Mouse (Mus musculus) large intestine, adult 2 months (tissue): ENCODE data around the gene Rfwd3. TPM values are rescaled to one million over a fixed set of nuclear protein-coding genes. Genes with fewer than 3 reads are reported as not detected.
"Not testable (repeated sequence)": the region's sequence is repeated elsewhere in the genome, so short reads cannot be mapped to it uniquely, and the experiment has no call there.

Source experiments
- DNase-seq: peaks from one replicate; pipeline ENCODE4 v3.0.0-alpha.2; 2012; ENCODE audit warnings: low read depth, low spot score
- WGBS: fragments of 180-500 bp; shearing (Covaris S2); methylation state at CpG from one replicate; pipeline ENCODE4 v1.1.7; 2018; 5-methylcytosine and 5-hydroxymethylcytosine counted together
- polyA plus RNA-seq: library from polyadenylated mRNA; depleted of rRNA; stranded (reverse); fragments of >200 nt; gene quantifications from 2 replicates; pipeline ENCODE4 v1.2.3, GENCODE M21; 2012

Rfwd3 gene
- polyA plus RNA-seq, 1 experiment = 13.5 TPM

DNA sequence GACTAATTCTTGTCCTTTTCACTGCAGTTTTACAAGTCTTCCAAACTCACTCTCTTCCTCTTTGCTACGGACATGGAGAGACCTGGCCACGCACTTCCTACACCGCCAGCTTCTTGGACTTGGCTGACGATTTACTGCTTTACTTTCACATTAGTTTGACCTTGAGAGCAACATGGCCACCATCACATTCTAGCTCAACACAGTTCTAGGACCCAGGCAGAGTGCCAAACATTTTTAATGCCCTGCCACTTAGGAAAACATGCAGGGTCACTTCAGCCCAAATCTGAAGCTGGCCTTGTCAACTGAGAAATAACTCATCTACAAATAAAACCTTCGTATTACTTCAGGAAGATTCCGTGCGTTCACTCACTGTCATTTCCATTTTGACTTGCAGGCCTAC lies 8.3 kb downstream of the Rfwd3 start:
- 70% methylated on average over 7 of the region's 7 CpGs for WGBS

DNA sequence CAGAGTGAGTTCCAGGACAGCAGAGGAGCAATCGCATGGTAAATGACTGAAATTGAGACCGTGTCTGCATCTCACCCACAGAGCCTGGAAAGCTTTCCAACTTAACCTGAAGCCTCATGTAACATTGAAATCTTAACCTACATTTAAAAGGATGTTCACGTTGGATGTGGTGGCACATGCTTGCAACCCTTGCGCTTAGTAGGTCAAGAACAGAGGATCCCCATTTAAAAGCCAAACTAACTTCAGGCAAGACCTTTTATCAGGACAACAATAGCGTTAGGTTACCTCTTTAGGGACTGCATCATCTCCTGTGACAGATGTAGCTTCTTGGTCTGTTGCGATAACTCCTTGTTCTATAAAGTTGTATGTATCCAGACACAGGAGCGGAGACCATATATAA lies 9.4 kb downstream of the Rfwd3 start:
- no peak for DNase-seq
- WGBS = 97% methylated on average over 7 of the region's 7 CpGs

More for the DNA sequence above, 8.3 kb downstream of the Rfwd3 start:
- no peak for DNase-seq

DNA sequence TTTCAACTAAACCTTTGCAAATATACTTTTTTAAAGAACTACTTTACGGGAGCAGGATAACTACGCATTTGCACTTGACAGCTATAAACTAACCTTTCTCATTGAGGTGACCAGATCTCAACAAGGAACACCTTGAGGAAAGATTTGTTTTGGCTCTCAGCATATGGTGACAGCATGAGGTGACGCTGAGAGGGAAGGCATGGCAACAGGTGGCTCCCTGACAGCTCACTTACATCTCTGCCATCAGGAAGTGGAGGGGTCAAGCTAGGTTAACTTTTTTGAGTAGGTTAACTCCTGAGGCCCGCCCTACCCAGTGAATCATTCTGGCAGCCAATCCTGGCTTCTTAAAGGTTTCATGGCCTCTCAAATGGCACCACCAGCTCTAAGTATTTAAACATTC lies 14.4 kb downstream of the Rfwd3 start:
- WGBS = 60% methylated on average over 4 of the region's 4 CpGs

DNA sequence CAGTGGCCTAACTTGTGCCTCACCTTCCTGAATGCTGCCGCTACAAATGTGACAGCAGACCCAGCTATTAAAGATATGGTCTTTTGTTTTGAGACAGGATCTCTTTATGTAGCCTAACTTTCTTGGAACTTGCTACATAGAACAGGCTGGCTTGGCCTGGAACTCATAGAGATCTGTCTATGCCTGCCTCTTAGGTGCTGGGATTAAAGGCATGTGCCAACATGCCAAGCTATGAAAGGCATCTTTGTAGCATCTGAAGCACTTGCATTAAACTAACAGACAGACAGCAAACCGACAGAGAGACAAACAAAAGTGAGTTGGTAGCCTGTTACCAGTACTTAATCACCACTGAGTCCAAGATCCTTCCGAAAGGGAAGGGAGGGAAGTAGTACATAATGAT lies 17.9 kb downstream of the Rfwd3 start:
- 84% methylated on average over 3 of the region's 3 CpGs for WGBS
- no peak for DNase-seq

More for the DNA sequence above, 14.4 kb downstream of the Rfwd3 start:
- DNase-seq = no peak

GRCm38 (mm10) chr8:111268277-111268676 lies 31.7 kb downstream of the Rfwd3 start:
- DNase-seq = no peak
- WGBS = 74% methylated on average over 2 of the region's 2 CpGs

DNA sequence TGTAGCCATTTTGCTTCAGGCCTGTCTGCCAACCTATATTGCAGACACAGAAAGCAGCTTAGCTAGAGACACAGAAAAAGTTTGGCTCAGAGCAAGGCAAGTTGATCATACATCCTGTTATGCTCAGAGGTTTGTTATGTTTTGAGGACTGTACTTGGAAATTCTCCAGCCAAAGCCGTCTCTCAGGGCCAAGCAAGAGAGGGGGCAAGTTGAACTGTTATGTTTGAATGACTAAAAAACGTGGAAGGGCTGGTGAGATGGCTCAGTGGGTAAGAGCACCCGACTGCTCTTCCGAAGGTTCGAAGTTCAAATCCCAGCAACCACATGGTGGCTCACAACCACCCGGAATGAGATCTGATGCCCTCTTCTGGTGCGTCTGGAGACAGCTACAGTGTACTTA lies 33.9 kb downstream of the Rfwd3 start:
- DNase-seq = not testable (repeated sequence)
- WGBS = 80% methylated on average over 7 of the region's 7 CpGs

GRCm38 (mm10) chr8:111264693-111265220 lies 35.3 kb downstream of the Rfwd3 start:
- 48% methylated on average over 2 of the region's 2 CpGs for WGBS

DNA sequence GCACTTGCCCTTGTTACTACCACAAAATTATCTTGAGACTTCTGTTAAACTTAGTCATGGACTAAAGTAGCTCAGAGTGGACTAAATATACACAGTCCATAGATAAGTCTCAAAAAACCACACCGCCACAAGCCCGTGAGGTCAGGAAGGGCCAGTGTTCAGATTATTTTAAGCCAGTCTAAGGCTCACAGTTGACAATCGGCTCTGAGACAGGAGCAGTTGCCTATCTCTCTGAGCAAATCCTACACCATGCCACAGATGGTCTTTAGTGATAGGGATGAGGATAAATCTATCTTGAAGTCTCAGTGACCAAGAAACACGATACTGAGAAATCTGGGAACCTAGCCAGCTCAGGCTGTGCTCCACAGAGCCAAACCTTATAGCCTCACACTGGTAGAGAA lies 38.0 kb downstream of the Rfwd3 start:
- 74% methylated on average over 4 of the region's 4 CpGs for WGBS
- DNase-seq = no peak

More at GRCm38 (mm10) chr8:111264693-111265220, 35.3 kb downstream of the Rfwd3 start:
- DNase-seq = no peak

GRCm38 (mm10) chr8:111260251-111260650 lies 39.8 kb downstream of the Rfwd3 start:
- DNase-seq = no peak
- WGBS = 96% methylated on average over 5 of the region's 5 CpGs

DNA sequence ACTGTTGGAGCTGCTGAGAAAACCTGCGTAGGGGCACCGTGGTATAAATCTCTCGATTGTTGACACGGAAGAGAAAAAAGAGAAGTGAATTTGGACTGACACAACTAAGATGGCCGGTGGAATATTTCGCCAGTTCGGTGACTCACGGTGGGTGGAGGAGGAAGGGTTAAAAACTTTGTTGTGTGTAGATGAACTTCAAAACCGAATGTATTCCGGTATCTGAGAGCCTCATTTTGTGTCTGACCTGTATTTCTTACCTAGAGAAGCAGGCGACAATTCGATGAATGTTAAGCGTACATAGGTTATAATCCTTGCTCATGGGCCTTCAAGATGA lies 40.6 kb downstream of the Rfwd3 start:
- WGBS = 6% methylated on average over 13 of the region's 13 CpGs
- DNase-seq = no peak

DNA sequence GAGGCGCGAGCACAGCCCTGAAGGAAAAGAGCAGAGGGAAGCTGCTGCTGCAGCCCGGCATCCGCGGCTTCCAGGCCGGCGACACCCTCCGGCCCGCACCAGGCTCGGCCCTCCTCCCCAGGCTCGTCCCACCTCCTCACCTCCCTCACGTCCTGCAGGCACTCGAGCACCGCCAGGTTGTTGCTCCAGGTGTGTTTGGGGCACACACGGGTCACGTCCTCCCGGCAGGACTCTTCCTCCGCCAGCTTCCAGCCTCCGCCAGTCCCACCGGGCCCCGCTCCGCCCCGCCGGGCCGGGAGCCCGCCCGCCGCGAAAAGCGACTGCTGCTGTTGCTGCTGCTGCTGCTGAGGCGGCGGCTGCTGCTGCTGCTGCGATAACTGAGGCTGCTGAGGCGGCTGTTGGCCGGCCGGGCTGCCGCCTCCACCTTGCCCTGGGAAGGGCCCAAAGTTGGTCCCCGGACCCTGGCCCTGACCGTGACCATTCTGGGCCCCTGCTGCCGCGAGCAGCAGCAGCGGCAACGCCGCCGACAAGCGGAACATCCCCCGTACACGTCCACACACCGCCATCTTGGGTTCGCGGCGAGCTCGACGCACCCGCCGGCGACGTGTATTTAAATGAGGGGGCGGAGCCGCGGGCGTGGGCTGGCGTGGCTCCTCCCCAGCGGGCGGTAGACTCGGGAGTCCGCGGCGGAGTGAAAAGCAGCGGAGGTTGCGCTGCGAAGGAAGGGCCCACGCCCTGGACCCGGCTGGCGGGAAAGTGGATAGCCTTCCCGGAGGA lies 41.2 kb downstream of the Rfwd3 start, which contains the start of gene Glg1:
Gene Glg1 (minus strand): TSS at position 586 of the 777 bp plus-strand sequence.
- WGBS = under 1% methylated on average over 76 of the region's 76 CpGs
- peak; percentile 70 for DNase-seq

DNA sequence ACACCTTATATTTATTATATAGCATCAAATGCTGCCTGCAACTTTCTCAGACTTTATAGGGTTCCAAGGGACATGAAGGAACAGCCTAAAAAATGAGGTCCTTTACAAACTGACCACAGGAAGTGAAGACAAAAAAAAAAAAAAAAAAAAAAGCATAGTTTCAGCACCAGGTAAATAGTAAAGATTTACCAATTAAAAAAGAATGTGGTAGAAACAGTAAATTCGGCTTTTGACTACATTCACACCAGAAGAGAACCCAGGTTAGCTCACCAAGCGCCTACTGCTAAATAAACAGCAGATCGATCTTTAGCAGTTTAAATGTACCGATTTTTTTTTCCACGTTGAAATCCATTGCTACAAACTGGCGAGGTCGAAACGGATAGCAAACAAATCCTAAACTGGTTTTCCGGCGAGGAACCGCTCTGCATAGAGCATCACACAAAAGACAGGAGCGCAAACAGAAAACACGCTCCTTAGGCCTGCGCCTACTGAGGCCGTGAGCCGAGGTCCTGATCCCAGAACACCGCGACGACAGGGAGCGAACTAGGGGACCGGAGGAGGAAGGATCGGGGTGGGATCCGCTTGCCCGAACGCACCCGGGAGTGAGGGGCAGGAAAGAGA lies 41.9 kb downstream of the Rfwd3 start:
- under 1% methylated on average over 26 of the region's 26 CpGs for WGBS
- no peak for DNase-seq

GRCm38 (mm10) chr8:111252487-111253112 lies 47.4 kb downstream of the Rfwd3 start:
- no peak for DNase-seq
- WGBS = 25% methylated on average over 4 of the region's 4 CpGs

GRCm38 (mm10) chr8:111250111-111250510 lies 49.9 kb downstream of the Rfwd3 start:
- 38% methylated on average over 2 of the region's 2 CpGs for WGBS
- no peak for DNase-seq

GRCm38 (mm10) chr8:111248136-111248535 lies 51.9 kb downstream of the Rfwd3 start:
- no peak for DNase-seq

- DNase-seq = not testable (repeated sequence)
- WGBS = 100% methylated on average over 1 of the region's 1 CpGs
Observed at GRCm38 (mm10) chr8:111246864-111247263, 53.2 kb downstream of the Rfwd3 start.

GRCm38 (mm10) chr8:111246287-111246830 lies 53.7 kb downstream of the Rfwd3 start:
- DNase-seq = no peak
- WGBS = 40% methylated on average over 4 of the region's 4 CpGs

- 71% methylated on average over 3 of the region's 3 CpGs for WGBS
Observed at GRCm38 (mm10) chr8:111237301-111237700, 62.7 kb downstream of the Rfwd3 start.

DNA sequence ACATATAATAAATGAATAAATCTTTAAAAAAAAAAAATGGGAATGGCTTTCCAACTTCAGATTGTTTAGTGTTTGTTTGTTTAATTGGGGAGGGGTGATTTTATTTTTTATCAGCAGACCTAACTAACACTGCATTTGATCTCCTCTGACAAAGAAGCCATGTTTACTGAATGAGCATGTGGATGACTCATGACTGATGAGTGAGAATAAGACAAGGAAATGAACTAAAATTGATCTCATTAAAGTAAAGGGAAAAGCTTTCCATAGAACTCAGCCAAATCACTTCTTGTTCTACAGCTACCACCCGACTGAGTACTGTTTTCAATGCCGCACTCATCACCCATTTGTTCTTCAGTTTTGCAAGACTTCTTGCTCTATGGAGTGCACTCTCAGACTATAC lies 66.3 kb downstream of the Rfwd3 start:
- WGBS = 66% methylated on average over 2 of the region's 2 CpGs
- no peak for DNase-seq

More at GRCm38 (mm10) chr8:111237301-111237700, 62.7 kb downstream of the Rfwd3 start:
- DNase-seq = no peak

DNA sequence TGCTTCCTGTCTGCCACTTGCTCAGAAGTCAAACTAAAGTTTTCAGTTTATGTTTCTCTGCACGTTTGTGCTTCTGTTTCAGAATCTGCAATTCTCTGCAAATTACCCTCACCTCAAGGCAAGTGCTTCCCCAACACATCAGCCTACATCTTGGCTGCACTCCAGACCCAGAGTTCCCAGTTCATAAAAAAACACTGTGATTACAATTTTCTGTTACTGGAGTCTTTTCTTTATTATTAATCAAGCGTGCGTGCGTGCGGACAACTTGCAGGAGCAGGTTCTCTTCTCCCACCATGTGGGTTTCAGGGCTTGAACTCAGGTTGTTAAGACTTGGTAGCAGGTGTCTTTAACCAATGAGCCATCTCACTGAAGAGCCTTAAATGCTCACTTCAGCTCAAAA lies 75.9 kb downstream of the Rfwd3 start:
- 40% methylated on average over 5 of the region's 5 CpGs for WGBS
- DNase-seq = no peak
